Mouse (Mus musculus) kidney, embryonic 15.5 days (tissue): ENCODE results near the gene Man1c1. TPM values are rescaled to one million over a fixed set of nuclear protein-coding genes. Genes with fewer than 3 reads are reported as not detected.

Source experiments
- ATAC-seq: fragments of 200-750 bp; cut with Nextera tagmentation; replicated peaks from 2 replicates; pipeline ENCODE4 v1.8.0; 2017; ENCODE audit warnings: moderate TSS enrichment; ENCODE audit not compliant: low FRiP score
- H3K27ac ChIP-seq: fragments of 300-500 bp; sonication (generic); 2 replicates; pipeline ENCODE4 v1.5.1; 2015; ENCODE audit warnings: mild to moderate bottlenecking, inconsistent platforms
- H3K27me3 ChIP-seq: fragments of 300-500 bp; sonication (generic); 2 replicates; pipeline ENCODE4 v1.6.1; 2015; ENCODE audit warnings: inconsistent platforms
- H3K36me3 ChIP-seq: fragments of 300-500 bp; sonication (generic); 2 replicates; pipeline ENCODE4 v1.6.1; 2015; ENCODE audit warnings: inconsistent platforms
- H3K4me1 ChIP-seq: fragments of 300-500 bp; sonication (generic); 2 replicates; pipeline ENCODE4 v1.6.1; 2015; ENCODE audit warnings: inconsistent platforms
- H3K4me2 ChIP-seq: fragments of 300-500 bp; sonication (generic); 2 replicates; pipeline ENCODE4 v1.6.1; 2015; ENCODE audit warnings: moderate library complexity, mild to moderate bottlenecking, inconsistent platforms
- H3K4me3 ChIP-seq: fragments of 300-500 bp; sonication (generic); replicated peaks from 2 replicates; pipeline ENCODE4 v1.5.1; 2015; ENCODE audit warnings: mild to moderate bottlenecking, inconsistent platforms
- H3K9ac ChIP-seq: fragments of 300-500 bp; sonication (generic); 2 replicates; pipeline ENCODE4 v1.6.1; 2015; ENCODE audit warnings: mild to moderate bottlenecking, inconsistent platforms
- H3K9me3 ChIP-seq: fragments of 300-500 bp; sonication (generic); replicated peaks from 2 replicates; pipeline ENCODE4 v1.6.1; 2016; ENCODE audit warnings: inconsistent platforms
- WGBS: fragments of 180-500 bp; shearing (Covaris S2); methylation state at CpG from one replicate; pipeline ENCODE4 v1.1.7; 2015; ENCODE audit warnings: mixed read lengths; 5-methylcytosine and 5-hydroxymethylcytosine counted together
- polyA plus RNA-seq: library from polyadenylated mRNA; unstranded; fragments of >200 nt; fragmentation: Nextera tagmentation; extraction: Ambion mirVana; gene quantifications from 2 replicates; pipeline ENCODE4 v1.2.1, GENCODE M21; 2015

Man1c1 gene
- polyA plus RNA-seq, 1 experiment from 2014 or later: 5.1 TPM

- H3K27ac ChIP-seq: no peak overlapping the region
- 48% methylated on average over 16 of the region's 16 CpGs for WGBS
- no peaks in the 10 kb centered on the region for H3K27me3 ChIP-seq
- ATAC-seq: 0 out of 2 replicates have a peak, but pooled peaks have one; percentile 22
- H3K4me3 ChIP-seq: no peak overlapping the region
- peaks cover 5% of the 10 kb centered on the region; the same call in 1 of the 2 replicates for H3K4me1 ChIP-seq
- no peak overlapping the region for H3K4me2 ChIP-seq
- H3K9ac ChIP-seq: no peak overlapping the region
- no peaks in the 10 kb centered on the region for H3K9me3 ChIP-seq
- no peaks in the 10 kb centered on the region for H3K36me3 ChIP-seq
These were observed 91.9 kb downstream of the Man1c1 start for GRCm38 (mm10) chr4:134612070-134612667.

- no peak overlapping the region for H3K27ac ChIP-seq
- ATAC-seq: no peak
- no peaks in the 10 kb centered on the region for H3K9me3 ChIP-seq
- H3K4me3 ChIP-seq: no peak overlapping the region
- no peaks in the 10 kb centered on the region for H3K27me3 ChIP-seq
- H3K4me2 ChIP-seq: no peak overlapping the region
- H3K36me3 ChIP-seq: no peaks in the 10 kb centered on the region
- peaks cover 5% of the 10 kb centered on the region; the same call in 1 of the 2 replicates for H3K4me1 ChIP-seq
- H3K9ac ChIP-seq: no peak overlapping the region
- 75% methylated on average over 3 of the region's 3 CpGs for WGBS
These were observed 93.5 kb downstream of the Man1c1 start for GRCm38 (mm10) chr4:134610616-134611015.

GRCm38 (mm10) chr4:134607679-134608078 lies 96.4 kb downstream of the Man1c1 start:
- Histone ChIP-seq H3K4me2 (no peak overlapping the region), H3K4me1 (peaks cover 16% of the 10 kb centered on the region), H3K9me3 (no peaks in the 10 kb centered on the region), H3K9ac (no peak overlapping the region), H3K4me3 (no peak overlapping the region), H3K27me3 (no peaks in the 10 kb centered on the region), H3K27ac (no peak overlapping the region), H3K36me3 (no peaks in the 10 kb centered on the region)
- WGBS: 87% methylated on average over 5 of the region's 5 CpGs
- ATAC-seq: no peak

DNA sequence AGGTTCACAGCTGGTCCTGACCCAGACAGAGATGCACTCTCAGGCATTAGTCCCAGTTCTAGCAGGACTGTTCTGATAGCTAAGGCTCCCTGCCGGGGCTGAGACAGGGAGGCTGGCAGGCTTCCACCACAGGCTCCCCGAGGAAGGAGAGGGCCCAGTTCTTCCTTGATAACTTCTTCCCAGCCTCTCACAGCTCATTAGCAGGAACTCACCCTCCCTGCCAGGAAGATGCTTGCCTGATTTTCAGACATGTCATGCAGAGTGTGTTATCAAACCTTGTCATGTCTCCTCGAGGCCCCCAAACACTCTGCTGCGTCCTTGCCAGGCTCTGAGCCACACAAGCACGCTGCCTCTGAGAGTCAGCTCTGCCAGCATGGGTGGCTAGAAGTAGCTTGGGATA lies 98.0 kb downstream of the Man1c1 start:
- 61% methylated on average over 5 of the region's 5 CpGs for WGBS
- Histone ChIP-seq H3K9me3 (no peaks in the 10 kb centered on the region), H3K36me3 (no peaks in the 10 kb centered on the region), H3K4me1 (peaks cover 27% of the 10 kb centered on the region), H3K27me3 (no peaks in the 10 kb centered on the region), H3K4me2 (no peak overlapping the region), H3K9ac (no peak overlapping the region), H3K27ac (no peak overlapping the region), H3K4me3 (no peak overlapping the region)
- ATAC-seq: no peak

DNA sequence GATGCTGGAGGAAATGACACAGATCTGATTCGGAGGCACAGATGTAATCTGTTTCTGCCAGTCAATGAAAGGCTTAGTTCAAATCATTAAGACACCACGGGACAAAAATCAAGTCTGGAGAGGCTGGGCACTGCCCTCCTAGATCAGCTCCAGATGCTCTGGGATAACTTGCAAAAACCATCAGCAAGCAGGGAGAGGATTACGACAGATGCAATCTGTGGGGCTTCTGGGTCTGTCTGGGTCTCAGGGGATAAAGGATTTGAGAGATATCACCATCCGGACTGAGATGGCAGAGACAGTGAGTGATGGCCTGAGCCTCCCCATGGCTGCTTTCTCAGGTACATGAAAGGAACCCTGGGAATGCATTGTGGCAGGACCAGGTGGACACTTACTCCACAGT lies 99.6 kb downstream of the Man1c1 start:
- Histone ChIP-seq H3K27ac (no peak overlapping the region), H3K4me2 (no peak overlapping the region), H3K27me3 (no peaks in the 10 kb centered on the region), H3K4me1 (peaks cover 32% of the 10 kb centered on the region), H3K36me3 (no peaks in the 10 kb centered on the region), H3K9ac (no peak overlapping the region), H3K4me3 (no peak overlapping the region), H3K9me3 (no peaks in the 10 kb centered on the region)
- 69% methylated on average over 4 of the region's 4 CpGs for WGBS
- no peak for ATAC-seq

GRCm38 (mm10) chr4:134603553-134603952 lies 100.5 kb downstream of the Man1c1 start:
- 36% methylated on average over 5 of the region's 5 CpGs for WGBS
- H3K27me3 ChIP-seq: no peaks in the 10 kb centered on the region
- H3K27ac ChIP-seq: no peak overlapping the region
- H3K4me1 ChIP-seq: peaks cover 32% of the 10 kb centered on the region
- no peak overlapping the region for H3K4me3 ChIP-seq
- no peak overlapping the region for H3K4me2 ChIP-seq
- no peak overlapping the region for H3K9ac ChIP-seq
- H3K36me3 ChIP-seq: no peaks in the 10 kb centered on the region
- ATAC-seq: no peak
- no peaks in the 10 kb centered on the region for H3K9me3 ChIP-seq

- no peak overlapping the region for H3K4me2 ChIP-seq
- no peaks in the 10 kb centered on the region for H3K36me3 ChIP-seq
- H3K9me3 ChIP-seq: no peaks in the 10 kb centered on the region
- no peaks in the 10 kb centered on the region for H3K27me3 ChIP-seq
- no peak overlapping the region for H3K27ac ChIP-seq
- 63% methylated on average over 3 of the region's 3 CpGs for WGBS
- peaks cover 32% of the 10 kb centered on the region for H3K4me1 ChIP-seq
- no peak overlapping the region for H3K9ac ChIP-seq
- no peak for ATAC-seq
- H3K4me3 ChIP-seq: no peak overlapping the region
These were observed 101.5 kb downstream of the Man1c1 start for GRCm38 (mm10) chr4:134602610-134603009.

DNA sequence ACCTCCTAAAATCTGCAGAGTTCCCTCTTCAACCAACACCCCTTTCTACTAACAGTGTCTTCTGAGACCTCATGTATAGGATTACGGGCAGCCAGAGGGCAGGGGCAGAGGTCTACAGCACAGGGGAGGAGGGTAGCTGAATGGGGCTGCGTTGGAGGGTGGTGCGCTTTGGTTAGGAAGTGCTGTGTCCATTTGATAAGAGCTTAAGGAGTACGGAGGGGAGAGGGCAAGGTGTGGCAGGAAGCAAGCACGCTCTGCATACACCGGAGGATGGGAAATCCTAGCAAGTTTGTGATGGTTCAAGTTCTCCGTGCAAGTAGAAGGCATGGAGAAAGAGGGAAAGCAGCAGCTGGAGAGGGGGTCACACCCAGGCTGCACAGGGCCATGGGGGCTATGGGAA lies 102.1 kb downstream of the Man1c1 start:
- Histone ChIP-seq H3K9me3 (no peaks in the 10 kb centered on the region), H3K36me3 (no peaks in the 10 kb centered on the region), H3K4me1 (peaks cover 39% of the 10 kb centered on the region), H3K9ac (no peak overlapping the region), H3K4me2 (no peak overlapping the region), H3K27ac (peak overlapping the region; percentile 9; the same call in 1 of the 2 replicates), H3K4me3 (no peak overlapping the region), H3K27me3 (no peaks in the 10 kb centered on the region)
- 0 out of 2 replicates have a peak, but pooled peaks have one; percentile 34 for ATAC-seq
- WGBS: 25% methylated on average over 7 of the region's 7 CpGs

DNA sequence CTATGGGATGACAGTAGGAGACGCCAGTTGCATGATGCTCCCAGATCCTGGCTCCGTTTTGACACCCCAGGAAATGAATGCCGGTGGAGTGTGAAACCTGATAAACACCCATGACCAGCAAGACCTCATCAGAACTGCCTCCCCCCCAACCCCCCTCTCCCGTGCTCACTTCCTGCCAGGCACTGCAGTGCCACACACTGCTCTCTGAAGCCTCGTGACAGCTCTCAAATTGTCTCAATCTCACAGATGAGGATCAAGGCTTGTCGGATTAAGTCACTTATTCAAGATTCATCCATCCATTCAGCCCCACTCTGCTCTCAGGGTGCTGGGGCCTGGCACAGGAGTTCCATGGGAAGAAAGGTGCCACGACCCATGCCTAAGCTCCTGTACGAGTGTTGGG lies 102.7 kb downstream of the Man1c1 start:
- Histone ChIP-seq H3K27ac (peak overlapping the region; percentile 11; the same call in 1 of the 2 replicates), H3K27me3 (no peaks in the 10 kb centered on the region), H3K4me3 (no peak overlapping the region), H3K9ac (no peak overlapping the region), H3K9me3 (no peaks in the 10 kb centered on the region), H3K4me1 (peaks cover 44% of the 10 kb centered on the region), H3K36me3 (no peaks in the 10 kb centered on the region), H3K4me2 (no peak overlapping the region)
- no peak for ATAC-seq
- 24% methylated on average over 8 of the region's 8 CpGs for WGBS

GRCm38 (mm10) chr4:134600777-134601176 lies 103.3 kb downstream of the Man1c1 start:
- WGBS: 59% methylated on average over 7 of the region's 7 CpGs
- H3K27ac ChIP-seq: peak overlapping the region; percentile 11; the same call in 1 of the 2 replicates
- H3K4me1 ChIP-seq: peaks cover 45% of the 10 kb centered on the region
- H3K36me3 ChIP-seq: no peaks in the 10 kb centered on the region
- ATAC-seq: no peak
- H3K27me3 ChIP-seq: no peaks in the 10 kb centered on the region
- no peak overlapping the region for H3K4me3 ChIP-seq
- H3K9me3 ChIP-seq: no peaks in the 10 kb centered on the region
- H3K9ac ChIP-seq: no peak overlapping the region
- H3K4me2 ChIP-seq: no peak overlapping the region

DNA sequence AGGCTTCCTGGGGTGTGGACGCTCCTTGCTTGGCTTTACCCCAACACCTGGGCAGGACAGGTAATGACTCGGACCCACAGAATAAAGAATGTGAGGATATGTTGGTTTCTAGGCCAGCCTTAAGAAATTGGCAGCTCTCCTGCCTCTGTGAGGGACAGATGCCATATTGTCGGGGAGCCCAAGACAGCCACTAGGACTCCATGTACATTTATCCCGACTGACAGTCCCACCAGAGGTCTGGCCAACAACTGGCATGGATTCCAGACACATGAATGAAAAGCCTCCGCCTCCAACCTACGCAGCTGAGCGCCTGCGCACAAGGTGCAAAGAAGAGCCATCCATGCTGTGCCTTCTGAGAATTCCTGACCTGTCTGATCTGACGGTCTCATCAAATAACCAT lies 104.0 kb downstream of the Man1c1 start:
- 90% methylated on average over 9 of the region's 9 CpGs for WGBS
- Histone ChIP-seq H3K27me3 (no peaks in the 10 kb centered on the region), H3K4me2 (no peak overlapping the region), H3K4me1 (peaks cover 45% of the 10 kb centered on the region), H3K9ac (no peak overlapping the region), H3K4me3 (no peak overlapping the region), H3K9me3 (no peaks in the 10 kb centered on the region), H3K27ac (no peak overlapping the region), H3K36me3 (no peaks in the 10 kb centered on the region)
- ATAC-seq: no peak

GRCm38 (mm10) chr4:134596816-134597692 lies 107.0 kb downstream of the Man1c1 start:
- H3K27me3 ChIP-seq: no peaks in the 10 kb centered on the region
- peaks cover 37% of the 10 kb centered on the region for H3K4me1 ChIP-seq
- no peak overlapping the region for H3K27ac ChIP-seq
- H3K36me3 ChIP-seq: no peaks in the 10 kb centered on the region
- no peak overlapping the region for H3K4me3 ChIP-seq
- no peak for ATAC-seq
- no peak overlapping the region for H3K4me2 ChIP-seq
- no peak overlapping the region for H3K9ac ChIP-seq
- H3K9me3 ChIP-seq: no peaks in the 10 kb centered on the region
- WGBS: 69% methylated on average over 10 of the region's 10 CpGs
